Mouse (Mus musculus): ENCODE results near the gene Kat6b.

- no peak for TF ChIP-seq POLR2A (IDR thresholded peaks at IDR 0.05; ENCODE audit: extremely low read depth, insufficient read depth, low read length)
- no peak for TF ChIP-seq CTCF (IDR thresholded peaks at IDR 0.05; ENCODE audit: extremely low read depth, insufficient read depth, low read length)
Observed at GRCm38 (mm10) chr14:21589620-21590019, 108.4 kb downstream of the Kat6b start.
